ENCODE assay signal across 7 mouse cellular contexts in genomic region chr4:141598199-141598893, GRCm38 (mm10). TPM values are rescaled to one million over a fixed set of nuclear protein-coding genes. Genes with fewer than 3 reads are reported as not detected.
DNase-seq lines count a peak whose midpoint lies in the region; ATAC-seq lines count a peak whose summit lies in the region.

No protein-coding gene starts in this region.

- H3K27ac ChIP-seq in embryonic facial prominence, embryonic 11.5 days (replicated peaks; ENCODE audit: low read depth, low read length), result peak overlapping the region; percentile 67
- peak overlapping the region; percentile 87 for H3K27ac ChIP-seq in heart, embryonic 11.5 days (ENCODE audit: low read depth, low read length)
- no peak overlapping the region for H3K27ac ChIP-seq in midbrain, embryonic 13.5 days

- 1% methylated on average over 19 of the region's 19 CpGs for WGBS in embryonic facial prominence, embryonic 11.5 days
- WGBS in heart, embryonic 11.5 days (ENCODE audit: insufficient replicate concordance), result 2% methylated on average over 19 of the region's 19 CpGs
- 1% methylated on average over 19 of the region's 19 CpGs for WGBS in midbrain, embryonic 13.5 days

- no peaks in the 10 kb centered on the region for H3K27me3 ChIP-seq in embryonic facial prominence, embryonic 11.5 days (ENCODE audit: control insufficient read depth, insufficient read depth, low read length)
- no peaks in the 10 kb centered on the region for H3K27me3 ChIP-seq in heart, embryonic 11.5 days (ENCODE audit: control insufficient read depth, insufficient read depth, low read length)
- peaks cover 28% of the 10 kb centered on the region for H3K27me3 ChIP-seq in midbrain, embryonic 13.5 days

- H3K36me3 ChIP-seq in embryonic facial prominence, embryonic 11.5 days (replicated peaks; ENCODE audit: control insufficient read depth, insufficient read depth, low read depth, low read length), result peaks cover 3% of the 10 kb centered on the region; the same call in 1 of the 2 replicates
- peaks cover 8% of the 10 kb centered on the region; the same call in 1 of the 2 replicates for H3K36me3 ChIP-seq in heart, embryonic 11.5 days (ENCODE audit: control insufficient read depth, insufficient read depth, low read length)
- H3K36me3 ChIP-seq in midbrain, embryonic 13.5 days, result peaks cover 9% of the 10 kb centered on the region; the same call in 1 of the 2 replicates

- H3K9me3 ChIP-seq in embryonic facial prominence, embryonic 11.5 days (replicated peaks; ENCODE audit: control insufficient read depth, low read length), result no peaks in the 10 kb centered on the region
- H3K9me3 ChIP-seq in heart, embryonic 11.5 days (replicated peaks; ENCODE audit: control insufficient read depth, low read length), result no peaks in the 10 kb centered on the region
- H3K9me3 ChIP-seq in midbrain, embryonic 13.5 days, result no peaks in the 10 kb centered on the region

- no peaks in the 10 kb centered on the region; the same call in 1 of the 2 replicates for H3K4me1 ChIP-seq in embryonic facial prominence, embryonic 11.5 days (ENCODE audit: control insufficient read depth, insufficient read depth, low read length)
- H3K4me1 ChIP-seq in heart, embryonic 11.5 days (ENCODE audit: control insufficient read depth, insufficient read depth, low read length), result peaks cover 28% of the 10 kb centered on the region
- H3K4me1 ChIP-seq in midbrain, embryonic 13.5 days (replicated peaks), result peaks cover 22% of the 10 kb centered on the region

- peak overlapping the region; percentile 67 for H3K4me3 ChIP-seq in embryonic facial prominence, embryonic 11.5 days (ENCODE audit: low read depth, low read length)
- H3K4me3 ChIP-seq in heart, embryonic 11.5 days (ENCODE audit: low read depth, low read length), result peak overlapping the region; percentile 73
- H3K4me3 ChIP-seq in midbrain, embryonic 13.5 days (replicated peaks), result peak overlapping the region; percentile 59

- peak; percentile 49; the same call in 1 of the 2 replicates for ATAC-seq in embryonic facial prominence, embryonic 11.5 days (replicated peaks; ENCODE audit: insufficient number of reproducible peaks, low FRiP score, low TSS enrichment, low read depth)
- no peak for ATAC-seq in heart, embryonic 11.5 days (replicated peaks; ENCODE audit: insufficient number of reproducible peaks, low FRiP score, low TSS enrichment)
- ATAC-seq in midbrain, embryonic 13.5 days, result peak; percentile 37; the same call in 1 of the 2 replicates
- ATAC-seq in megakaryocyte-erythroid progenitor cell, adult 5-6 weeks (replicated peaks; ENCODE audit: low FRiP score, low TSS enrichment, poor library complexity, severe bottlenecking), result no peak

- H3K9ac ChIP-seq in embryonic facial prominence, embryonic 11.5 days (replicated peaks; ENCODE audit: low read length), result peak overlapping the region; percentile 83
- peak overlapping the region; percentile 91 for H3K9ac ChIP-seq in heart, embryonic 11.5 days (ENCODE audit: low read depth, low read length)
- peak overlapping the region; percentile 73; the same call in 1 of the 2 replicates for H3K9ac ChIP-seq in midbrain, embryonic 13.5 days (replicated peaks)

- DNase-seq in embryonic facial prominence, embryonic 11.5 days (ENCODE audit: low spot score), result peak; percentile 71
- peak; percentile 60 to 67 for DNase-seq in kidney, postnatal 25 days
- DNase-seq in adrenal gland, postnatal 36 days, result no peak
- no peak for DNase-seq in yolk sac, embryonic 10.5 days (ENCODE audit: low spot score)

- peak overlapping the region; percentile 86 for H3K4me2 ChIP-seq in embryonic facial prominence, embryonic 11.5 days (ENCODE audit: low read depth, low read length)
- H3K4me2 ChIP-seq in heart, embryonic 11.5 days, result peak overlapping the region; percentile 96
- H3K4me2 ChIP-seq in midbrain, embryonic 13.5 days (replicated peaks), result peak overlapping the region; percentile 89

RNA-seq across cellular contexts. Expression of gene Fblim1, which starts 7.5 kb away (rescaled TPM):
- polyA plus RNA-seq in embryonic facial prominence, embryonic 11.5 days (2014; fragmentation: Nextera tagmentation; extraction: Ambion mirVana), result 59.3 and 61.3 TPM in 2 replicates
- polyA plus RNA-seq in heart, embryonic 11.5 days (2014; fragmentation: Nextera tagmentation; extraction: Ambion mirVana), result 53.9 and 64.0 TPM in 2 replicates
- 24.0 and 24.7 TPM in 2 replicates for polyA plus RNA-seq in midbrain, embryonic 13.5 days (2015; fragmentation: Nextera tagmentation; extraction: Ambion mirVana)
- total RNA-seq in adrenal gland, postnatal 36 days (2021), result 10 to 100 TPM in 1 of 2 experiments, 1 to 10 TPM in 1; 9.5 to 12.9 TPM
- not detected in 2 replicates for total RNA-seq in megakaryocyte-erythroid progenitor cell, adult 5-6 weeks (2014; fragmentation: Nextera tagmentation)
- total RNA-seq in megakaryocyte-erythroid progenitor cell, adult 5-6 weeks (2017), result not detected in 2 replicates

RNA-seq across cellular contexts. Expression of gene Tmem82, which starts 20.1 kb away (rescaled TPM):
- polyA plus RNA-seq in embryonic facial prominence, embryonic 11.5 days (2014; fragmentation: Nextera tagmentation; extraction: Ambion mirVana), result 0.17 and 0.42 TPM in 2 replicates
- polyA plus RNA-seq in heart, embryonic 11.5 days (2014; fragmentation: Nextera tagmentation; extraction: Ambion mirVana), result 0.17 and 0.30 TPM in 2 replicates
- 0.10 and 0.27 TPM in 2 replicates for polyA plus RNA-seq in midbrain, embryonic 13.5 days (2015; fragmentation: Nextera tagmentation; extraction: Ambion mirVana)
- 1 to 10 TPM in 1 of 2 experiments, under 1 TPM in 1; 0.79 to 1.3 TPM for total RNA-seq in adrenal gland, postnatal 36 days (2021)
- total RNA-seq in megakaryocyte-erythroid progenitor cell, adult 5-6 weeks (2014; fragmentation: Nextera tagmentation), result 0.37 TPM in 1 of 2 replicates, not detected in the other
- 0.52 and 0.57 TPM in 2 replicates for total RNA-seq in megakaryocyte-erythroid progenitor cell, adult 5-6 weeks (2017)

RNA-seq across cellular contexts. Expression of gene Slc25a34, which starts 25.3 kb away (rescaled TPM):
- not detected in 2 replicates for polyA plus RNA-seq in embryonic facial prominence, embryonic 11.5 days (2014; fragmentation: Nextera tagmentation; extraction: Ambion mirVana)
- polyA plus RNA-seq in heart, embryonic 11.5 days (2014; fragmentation: Nextera tagmentation; extraction: Ambion mirVana), result not detected in 2 replicates
- 0.17 and 0.19 TPM in 2 replicates for polyA plus RNA-seq in midbrain, embryonic 13.5 days (2015; fragmentation: Nextera tagmentation; extraction: Ambion mirVana)
- 1 to 10 TPM; 3.0 to 7.0 TPM for total RNA-seq in adrenal gland, postnatal 36 days (2021)
- total RNA-seq in megakaryocyte-erythroid progenitor cell, adult 5-6 weeks (2014; fragmentation: Nextera tagmentation), result not detected in 2 replicates
- 0.65 TPM in 1 of 2 replicates, not detected in the other for total RNA-seq in megakaryocyte-erythroid progenitor cell, adult 5-6 weeks (2017)

RNA-seq across cellular contexts. Expression of gene Spen, which starts 59.9 kb away (rescaled TPM):
- 11.0 and 13.7 TPM in 2 replicates for polyA plus RNA-seq in embryonic facial prominence, embryonic 11.5 days (2014; fragmentation: Nextera tagmentation; extraction: Ambion mirVana)
- polyA plus RNA-seq in heart, embryonic 11.5 days (2014; fragmentation: Nextera tagmentation; extraction: Ambion mirVana), result 7.5 TPM in 2 replicates
- 18.3 and 20.5 TPM in 2 replicates for polyA plus RNA-seq in midbrain, embryonic 13.5 days (2015; fragmentation: Nextera tagmentation; extraction: Ambion mirVana)
- 10 to 100 TPM; 49.9 to 58.3 TPM for total RNA-seq in adrenal gland, postnatal 36 days (2021)
- total RNA-seq in megakaryocyte-erythroid progenitor cell, adult 5-6 weeks (2014; fragmentation: Nextera tagmentation), result 64.2 and 81.5 TPM in 2 replicates
- total RNA-seq in megakaryocyte-erythroid progenitor cell, adult 5-6 weeks (2017), result 21.1 and 40.5 TPM in 2 replicates

Comparison
In these comparisons a context has a peak if more than half of its experiments do, and no peak if none do; other contexts are left out.
1. ATAC-seq: peak in embryonic facial prominence, embryonic 11.5 days (single experiment) and midbrain, embryonic 13.5 days (single experiment); none in heart, embryonic 11.5 days (single experiment) and megakaryocyte-erythroid progenitor cell, adult 5-6 weeks (single experiment).
2. DNase-seq: peak in embryonic facial prominence, embryonic 11.5 days (single experiment) and kidney, postnatal 25 days (2 of 2); none in adrenal gland, postnatal 36 days (0 of 2) and yolk sac, embryonic 10.5 days (single experiment).
3. Peak in every context shown above with its lines, with median percentiles within 50 percentile points of each other: H3K4me2 ChIP-seq, H3K4me3 ChIP-seq and H3K9ac ChIP-seq.